Mouse (Mus musculus) erythroid progenitor cell, adult 5-6 weeks (primary cell): ENCODE data around the gene Cyp3a57. TPM values are rescaled to one million over a fixed set of nuclear protein-coding genes. Genes with fewer than 3 reads are reported as not detected.
"Not testable (repeated sequence)": the region's sequence is repeated elsewhere in the genome, so short reads cannot be mapped to it uniquely, and the experiment has no call there.

Source experiments
- ATAC-seq: replicated peaks from 2 replicates; pipeline ENCODE4 v1.8.0; 2016; ENCODE audit warnings: moderate number of reproducible peaks, mild to moderate bottlenecking, moderate TSS enrichment, inconsistent platforms; ENCODE audit not compliant: poor library complexity, low FRiP score, severe bottlenecking
- total RNA-seq, 2 experiments: library from RNA; stranded (forward) in 1 of 2; stranded (reverse) in 1 of 2; fragments of 150-400 nt in 1 of 2; fragments of 186-747, 209-891 nt in 1 of 2; gene quantifications; 2 replicates each; pipeline versions ENCODE4 v1.2.3 to v1.2.4; 2015 to 2017; ENCODE audit warnings: low replicate concordance in 2 of 2

The Cyp3a57 gene
- not detected in 2 replicates for total RNA-seq (2015; ENCODE audit: low replicate concordance)
- total RNA-seq (2017; ENCODE audit: low replicate concordance), result not detected in 2 replicates

GRCm38 (mm10) chr5:145344941-145345340 is at the start of gene Cyp3a57:
Gene Cyp3a57 (plus strand): TSS chr5:145345279.
- no peak for ATAC-seq

DNA sequence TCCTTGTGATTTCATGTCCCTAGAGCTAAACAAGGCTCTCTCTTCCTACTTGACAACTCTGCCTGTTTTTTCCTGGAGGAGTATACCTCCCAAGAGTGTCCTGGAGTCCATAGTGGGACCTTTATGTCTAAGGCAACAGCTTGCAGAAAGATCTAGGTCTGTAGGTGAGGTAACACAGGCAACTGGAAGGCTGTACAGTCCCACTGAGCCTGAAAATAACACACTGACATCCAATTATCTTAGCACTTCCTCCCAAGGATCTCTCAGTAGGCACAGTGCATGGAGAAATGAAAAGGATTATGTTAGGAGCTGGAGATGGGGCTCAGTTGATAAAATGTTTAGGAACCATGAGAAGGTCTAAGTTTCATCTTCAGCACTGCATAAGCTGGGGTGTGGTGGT is 44.6 kb upstream of the Cyp3a57 start:
- no peak for ATAC-seq

DNA sequence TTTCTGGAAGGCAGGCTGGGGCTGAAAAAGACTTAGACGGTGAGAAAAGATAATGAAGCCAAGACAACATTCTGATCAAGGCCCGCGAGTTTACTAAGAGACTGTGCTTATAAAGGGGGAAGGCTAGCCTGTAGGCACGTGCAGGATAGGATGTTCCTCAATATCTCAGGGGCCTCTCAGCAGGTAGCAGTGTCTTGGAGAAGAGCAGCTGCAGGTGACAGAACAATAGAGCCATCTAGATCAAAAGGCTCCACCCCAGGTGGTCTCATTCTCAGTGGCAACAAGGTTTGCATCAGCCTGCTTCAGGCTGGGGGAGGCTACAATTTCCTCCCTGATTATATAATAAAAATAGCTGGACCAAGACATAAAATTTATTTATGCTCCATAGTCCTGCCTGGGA is 43.3 kb upstream of the Cyp3a57 start:
- not testable (repeated sequence) for ATAC-seq

DNA sequence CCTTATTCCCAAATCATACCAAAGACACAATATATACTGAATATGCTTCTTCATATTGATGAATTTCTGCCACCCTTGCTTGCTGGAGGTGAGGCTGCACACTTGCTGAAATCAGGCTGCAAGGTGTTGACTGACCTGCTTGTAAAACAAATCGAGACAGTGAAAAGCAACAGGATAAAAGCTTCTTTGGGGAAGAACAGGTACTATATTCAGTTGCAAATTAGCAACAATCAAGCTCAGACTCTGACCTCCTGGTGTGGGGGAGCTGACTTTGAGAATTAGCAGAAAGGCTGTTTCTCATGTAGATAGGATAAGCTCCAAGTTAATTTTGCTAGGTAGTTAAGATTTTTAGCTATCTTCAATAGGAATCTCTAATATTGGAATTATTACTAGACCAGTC is 42.7 kb upstream of the Cyp3a57 start:
- no peak for ATAC-seq

- not testable (repeated sequence) for ATAC-seq
These were observed 38.1 kb upstream of the Cyp3a57 start for GRCm38 (mm10) chr5:145306953-145307352.

DNA sequence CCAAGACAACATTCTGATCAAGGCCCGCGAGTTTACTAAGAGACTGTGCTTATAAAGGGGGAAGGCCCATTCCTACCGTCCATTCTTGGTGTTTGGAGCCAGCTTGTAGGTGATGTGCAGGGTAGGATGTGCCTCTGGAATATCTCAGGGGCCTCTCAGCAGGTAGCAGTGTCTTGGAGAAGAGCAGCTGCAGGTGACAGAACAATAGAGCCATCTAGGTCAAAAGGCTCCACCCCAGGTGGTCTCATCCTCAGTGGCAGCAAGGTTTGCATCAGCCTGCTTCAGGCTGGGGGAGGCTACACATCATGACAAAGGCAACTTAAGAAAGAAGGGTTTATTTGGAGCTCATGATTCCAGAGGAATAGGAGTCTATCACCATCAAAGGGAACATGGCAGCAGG is 37.3 kb upstream of the Cyp3a57 start:
- not testable (repeated sequence) for ATAC-seq

- ATAC-seq, result no peak
These were observed 31.2 kb upstream of the Cyp3a57 start for GRCm38 (mm10) chr5:145313845-145314244.

DNA sequence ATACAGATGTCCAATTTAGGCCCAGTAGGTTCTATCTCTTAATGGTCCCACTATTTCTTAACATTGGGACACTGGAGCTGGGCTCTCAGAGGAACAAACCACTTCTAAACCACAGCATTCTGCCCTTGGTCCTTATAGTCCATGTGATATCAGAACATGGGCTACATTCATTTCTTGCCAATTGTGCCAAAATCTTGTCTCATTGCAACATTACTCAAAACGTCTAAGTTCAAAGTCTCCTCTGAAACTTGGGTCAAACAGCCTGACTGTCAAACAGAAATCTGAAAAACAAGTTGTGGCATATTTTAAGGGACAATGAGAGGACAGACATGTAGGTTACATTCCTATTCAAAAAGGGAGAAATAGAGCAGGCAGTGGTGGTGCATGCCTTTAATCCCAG is 27.9 kb upstream of the Cyp3a57 start:
- no peak for ATAC-seq

DNA sequence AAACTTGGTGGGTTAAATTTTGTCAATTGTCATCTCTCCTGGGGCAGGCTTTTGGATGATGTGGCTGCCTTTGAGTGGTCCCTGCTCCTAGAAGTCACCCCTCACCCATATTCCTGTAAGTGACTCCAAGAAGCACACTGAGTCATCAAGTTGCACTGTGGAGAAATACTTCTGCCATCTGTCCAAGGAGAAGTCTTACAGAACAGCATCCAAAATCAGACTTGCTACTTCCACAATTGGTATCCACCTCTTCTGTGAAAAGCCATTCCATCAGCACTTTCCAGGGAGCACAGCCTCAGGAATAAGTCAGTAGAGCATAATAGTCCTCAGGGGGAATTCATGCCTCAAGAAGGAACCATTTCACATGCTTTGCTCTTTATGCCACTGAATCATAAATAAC is 6.3 kb upstream of the Cyp3a57 start:
- not testable (repeated sequence) for ATAC-seq

GRCm38 (mm10) chr5:145349697-145350096 is 4.6 kb downstream of the Cyp3a57 start:
- ATAC-seq, result no peak

DNA sequence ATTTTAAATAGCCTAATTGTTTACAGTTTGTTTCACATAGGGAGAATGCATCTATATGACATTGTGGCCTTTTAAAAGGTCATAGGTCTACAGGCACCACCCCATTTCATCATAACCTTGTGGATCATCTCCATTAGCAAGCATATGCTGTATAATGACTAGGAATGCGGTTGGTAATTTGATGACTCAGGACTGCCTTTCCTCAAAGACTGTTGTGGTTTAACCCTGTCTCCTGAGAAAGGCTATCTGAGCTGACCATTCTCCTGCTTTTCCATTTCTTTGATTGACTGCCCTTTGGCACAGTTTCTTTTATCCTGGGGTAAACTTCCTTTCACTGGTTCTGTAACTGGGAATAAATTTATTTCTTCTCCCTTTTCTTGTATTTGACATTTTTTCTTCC is 8.0 kb downstream of the Cyp3a57 start:
- ATAC-seq, result no peak

GRCm38 (mm10) chr5:145415416-145415815 is 70.3 kb downstream of the Cyp3a57 start:
- not testable (repeated sequence) for ATAC-seq

GRCm38 (mm10) chr5:145422287-145422686 is 77.2 kb downstream of the Cyp3a57 start:
- ATAC-seq, result no peak

DNA sequence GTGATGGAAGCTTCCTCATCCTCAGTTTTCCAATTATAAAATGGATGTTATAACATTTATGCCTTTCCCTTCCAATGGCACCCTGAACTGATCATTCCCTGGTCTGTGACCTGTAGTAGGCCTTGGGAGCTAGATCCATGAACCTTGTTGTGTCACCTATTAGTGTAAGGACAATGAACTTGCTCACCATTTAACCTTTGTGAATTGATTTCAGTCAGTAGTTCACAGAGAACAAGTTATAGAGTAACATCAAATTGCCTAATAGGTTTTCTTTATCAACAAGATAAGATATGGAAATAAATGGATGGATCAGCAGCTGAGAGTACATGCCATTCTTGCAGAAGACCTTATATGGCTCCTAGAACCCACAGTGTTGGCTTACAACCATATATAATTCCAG is 85.9 kb downstream of the Cyp3a57 start:
- no peak for ATAC-seq

DNA sequence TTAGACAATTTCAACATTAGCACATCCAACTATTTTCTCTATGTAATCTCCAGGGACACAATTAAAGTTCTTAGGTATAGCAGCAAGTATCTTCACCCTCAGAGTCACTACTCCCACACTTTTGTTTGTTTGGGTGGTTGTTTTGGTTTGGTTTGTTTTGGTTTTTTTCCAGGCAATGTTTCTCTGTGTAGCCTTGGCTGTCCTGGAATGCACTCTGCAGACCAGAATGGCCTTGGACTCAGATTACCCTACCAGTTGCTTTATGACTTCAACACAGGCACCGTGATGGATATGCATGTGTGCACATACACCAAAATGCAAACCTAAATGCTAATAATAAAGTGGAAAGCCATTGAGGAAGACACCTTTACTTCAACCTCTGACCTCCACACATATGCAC is 88.6 kb downstream of the Cyp3a57 start:
- ATAC-seq, result no peak

Other genes with a start within 250 kb of the Cyp3a57 start
- 42.8 and 47.6 TPM in 2 replicates for gene Arpc1b, start 231.1 kb upstream of the Cyp3a57 start, total RNA-seq (2015; ENCODE audit: low replicate concordance)
- 29.4 and 33.0 TPM in 2 replicates for gene Arpc1b, start 231.1 kb upstream of the Cyp3a57 start, total RNA-seq (2017; ENCODE audit: low replicate concordance)
- 33.5 and 34.4 TPM in 2 replicates for gene Pdap1, start 205.0 kb upstream of the Cyp3a57 start, total RNA-seq (2015; ENCODE audit: low replicate concordance)
- 85.3 and 103 TPM in 2 replicates for gene Pdap1, start 205.0 kb upstream of the Cyp3a57 start, total RNA-seq (2017; ENCODE audit: low replicate concordance)
- 91.0 and 168 TPM in 2 replicates for gene Bud31, start 204.9 kb upstream of the Cyp3a57 start, total RNA-seq (2015; ENCODE audit: low replicate concordance)
- gene Bud31, start 204.9 kb upstream of the Cyp3a57 start, total RNA-seq (2017; ENCODE audit: low replicate concordance), result 128 and 139 TPM in 2 replicates
- gene Ptcd1, start 178.2 kb upstream of the Cyp3a57 start, total RNA-seq (2015; ENCODE audit: low replicate concordance), result 4.2 and 13.7 TPM in 2 replicates
- gene Ptcd1, start 178.2 kb upstream of the Cyp3a57 start, total RNA-seq (2017; ENCODE audit: low replicate concordance), result 8.1 and 8.5 TPM in 2 replicates
- 29.8 and 37.8 TPM in 2 replicates for gene Cpsf4, start 178.1 kb upstream of the Cyp3a57 start, total RNA-seq (2015; ENCODE audit: low replicate concordance)
- gene Cpsf4, start 178.1 kb upstream of the Cyp3a57 start, total RNA-seq (2017; ENCODE audit: low replicate concordance), result 33.1 and 36.8 TPM in 2 replicates
- 185 and 225 TPM in 2 replicates for gene Atp5j2, start 153.2 kb upstream of the Cyp3a57 start, total RNA-seq (2015; ENCODE audit: low replicate concordance)
- gene Atp5j2, start 153.2 kb upstream of the Cyp3a57 start, total RNA-seq (2017; ENCODE audit: low replicate concordance), result 43.9 and 68.5 TPM in 2 replicates
- 5.9 and 10.8 TPM in 2 replicates for gene Zkscan14, start 143.4 kb upstream of the Cyp3a57 start, total RNA-seq (2015; ENCODE audit: low replicate concordance)
- 8.1 and 14.2 TPM in 2 replicates for gene Zkscan14, start 143.4 kb upstream of the Cyp3a57 start, total RNA-seq (2017; ENCODE audit: low replicate concordance)
- gene Zkscan5, start 140.7 kb upstream of the Cyp3a57 start, total RNA-seq (2015; ENCODE audit: low replicate concordance), result 3.2 and 5.0 TPM in 2 replicates
- gene Zkscan5, start 140.7 kb upstream of the Cyp3a57 start, total RNA-seq (2017; ENCODE audit: low replicate concordance), result 4.2 and 8.2 TPM in 2 replicates
- gene Zfp655, start 113.6 kb upstream of the Cyp3a57 start, total RNA-seq (2015; ENCODE audit: low replicate concordance), result 21.4 and 30.6 TPM in 2 replicates
- 16.3 and 21.6 TPM in 2 replicates for gene Zfp655, start 113.6 kb upstream of the Cyp3a57 start, total RNA-seq (2017; ENCODE audit: low replicate concordance)
- 2.9 and 4.2 TPM in 2 replicates for gene Zscan25, start 64.8 kb upstream of the Cyp3a57 start, total RNA-seq (2015; ENCODE audit: low replicate concordance)
- gene Zscan25, start 64.8 kb upstream of the Cyp3a57 start, total RNA-seq (2017; ENCODE audit: low replicate concordance), result not detected in 2 replicates
- not detected in 2 replicates for gene Cyp3a16, start 124.4 kb downstream of the Cyp3a57 start, total RNA-seq (2015; ENCODE audit: low replicate concordance)
- gene Cyp3a16, start 124.4 kb downstream of the Cyp3a57 start, total RNA-seq (2017; ENCODE audit: low replicate concordance), result not detected in 2 replicates
- gene Cyp3a41b, start 239.5 kb downstream of the Cyp3a57 start, total RNA-seq (2015; ENCODE audit: low replicate concordance), result not detected in 2 replicates
- gene Cyp3a41b, start 239.5 kb downstream of the Cyp3a57 start, total RNA-seq (2017; ENCODE audit: low replicate concordance), result not detected in 2 replicates